Mouse (Mus musculus) kidney, postnatal 4 days (tissue): Measurements from ENCODE around the gene Thoc2.
"Not testable (repeated sequence)": the region's sequence is repeated elsewhere in the genome, so short reads cannot be mapped to it uniquely, and the experiment has no call there.

Experiments
- DNase-seq, 2 experiments: peaks; one replicate each; pipeline ENCODE4 v3.0.0; 2021; ENCODE audit warnings: mixed read lengths in 2 of 2

Gene Thoc2

DNA sequence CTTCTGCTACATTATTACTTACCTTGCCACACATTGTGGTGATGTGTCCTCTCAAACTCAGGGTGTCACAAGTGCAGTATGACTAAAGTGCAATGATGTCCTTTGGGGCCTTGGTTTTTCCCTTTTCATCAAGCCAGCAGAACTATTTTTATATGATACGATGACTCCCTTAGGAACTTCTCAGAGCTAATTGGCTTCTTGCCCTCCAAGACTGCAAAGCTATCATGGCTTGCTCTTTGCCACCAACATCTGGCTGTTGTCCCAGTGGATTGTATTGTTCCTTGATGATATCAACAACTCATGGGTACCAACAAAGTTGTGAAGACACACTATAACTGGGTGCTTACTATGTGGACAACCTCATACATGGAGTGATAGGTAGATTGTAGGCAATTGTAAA is at the start of gene Thoc2:
TSS of gene Thoc2 (minus strand) at position 101 of the 400 bp plus-strand sequence.
- no peak for DNase-seq

DNA sequence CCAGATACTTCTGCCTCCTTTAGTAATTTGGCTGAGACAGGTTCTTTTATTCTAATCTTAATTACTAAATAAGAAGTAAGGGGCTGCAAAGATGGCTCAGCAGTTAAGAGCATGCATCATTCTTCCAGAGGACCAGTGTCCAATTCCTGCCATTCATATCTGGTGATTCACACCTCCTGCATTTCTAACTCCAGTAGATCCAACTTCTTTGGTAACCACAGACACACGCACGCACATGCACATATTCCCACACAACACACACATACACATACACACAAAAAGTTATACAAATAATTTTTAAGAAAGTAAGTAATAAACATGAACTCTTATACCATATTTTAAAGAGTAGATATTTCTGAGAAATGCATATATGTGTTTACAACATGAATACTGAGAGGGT is 49.6 kb upstream of the Thoc2 start:
- no peak for DNase-seq

DNA sequence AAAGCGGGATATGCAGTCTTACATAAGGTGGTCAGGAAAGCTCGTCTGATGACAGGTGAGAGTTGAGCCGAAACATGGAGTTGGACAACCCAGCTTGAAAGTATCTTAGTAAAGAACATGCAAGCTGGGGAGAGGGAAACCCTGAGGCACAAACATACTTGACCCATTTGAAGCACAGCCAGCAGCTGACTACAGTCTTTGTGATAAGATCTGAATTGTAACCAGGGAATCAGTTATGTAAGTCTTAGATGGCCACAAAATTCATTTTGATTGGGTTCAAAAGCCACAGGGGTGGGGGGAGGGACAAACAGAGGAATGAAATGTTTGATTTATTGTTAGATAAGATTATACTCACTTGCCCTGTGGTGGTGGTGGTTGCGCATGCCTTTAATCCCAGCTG is 48.9 kb upstream of the Thoc2 start:
- DNase-seq = no peak

DNA sequence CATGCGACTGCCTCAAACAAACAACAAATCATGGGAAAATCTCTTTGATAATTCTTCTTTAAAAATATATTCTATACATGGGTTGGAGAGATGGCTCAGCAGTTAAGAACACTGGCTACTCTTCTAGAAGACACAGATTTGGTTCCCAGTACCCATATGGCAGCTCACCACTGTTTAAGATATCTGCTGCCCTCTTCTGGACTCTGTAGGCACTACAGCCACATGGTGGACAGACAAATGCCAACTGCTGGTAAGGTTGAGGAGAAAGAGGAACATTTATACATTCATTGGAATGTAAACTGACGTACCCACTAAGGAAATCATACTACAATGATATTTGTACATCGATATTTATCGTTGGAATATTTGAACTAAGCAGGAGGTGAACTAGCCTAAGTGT is 36.7 kb upstream of the Thoc2 start:
- DNase-seq = peak; percentile 5 to 19

DNA sequence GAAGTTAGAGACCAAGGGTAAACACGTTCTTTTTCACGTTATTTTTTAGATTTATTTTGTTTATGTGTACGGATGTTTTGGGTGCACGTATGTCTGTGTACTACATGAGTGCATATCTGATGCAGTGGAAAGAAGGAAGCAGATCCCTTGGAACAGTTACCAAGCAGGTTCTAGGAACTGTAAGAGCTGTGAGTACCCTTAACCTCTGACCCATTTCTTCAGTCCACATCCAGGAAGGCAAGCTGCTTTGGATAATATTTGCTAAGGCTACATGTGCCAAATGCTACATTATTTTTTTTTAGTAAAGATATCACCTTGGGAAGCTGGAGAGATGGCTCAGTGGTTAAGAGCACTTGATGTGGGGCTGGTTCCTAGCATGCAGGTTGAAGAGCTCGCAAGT is 21.4 kb upstream of the Thoc2 start:
- DNase-seq = no peak

DNA sequence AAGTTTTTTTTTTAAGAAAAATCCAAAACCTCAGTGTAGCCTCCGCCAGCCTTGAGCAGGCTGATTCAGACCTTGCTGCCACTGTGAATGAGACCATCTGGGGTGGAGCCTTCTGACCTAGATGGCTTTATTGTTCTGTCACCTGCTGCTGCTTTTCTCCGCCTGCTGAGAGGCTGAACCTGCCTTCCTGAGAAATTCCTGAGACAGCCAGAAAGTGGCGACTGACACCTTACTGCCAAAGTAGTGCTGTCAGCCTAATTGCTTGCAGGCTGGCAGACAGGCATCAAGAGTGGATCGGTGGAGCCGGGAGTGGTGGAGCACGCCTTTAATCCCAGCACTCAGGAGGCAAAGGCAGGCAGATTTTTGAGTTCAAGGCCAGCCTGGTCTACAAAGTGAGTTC is 11.3 kb upstream of the Thoc2 start:
- not testable (repeated sequence) for DNase-seq

DNA sequence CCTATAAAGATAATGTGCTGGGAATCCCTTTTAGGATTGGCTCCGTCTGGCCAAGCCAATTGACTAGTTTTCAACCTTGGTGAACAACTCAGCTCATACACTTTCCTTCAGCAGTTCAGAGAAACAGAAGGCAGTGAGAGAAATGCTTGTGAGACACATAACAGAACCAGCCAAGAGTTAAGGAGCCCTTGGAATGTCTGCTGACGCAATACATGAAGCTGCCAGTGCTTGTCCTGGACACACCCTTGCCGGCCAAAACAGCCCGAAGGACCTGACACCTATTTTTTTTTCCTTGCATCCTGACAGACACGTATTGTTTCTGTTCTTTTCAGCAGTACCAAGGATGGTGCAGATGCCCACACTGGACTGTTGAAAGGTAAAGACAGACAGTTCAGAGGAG is 4.2 kb upstream of the Thoc2 start:
- no peak for DNase-seq

DNA sequence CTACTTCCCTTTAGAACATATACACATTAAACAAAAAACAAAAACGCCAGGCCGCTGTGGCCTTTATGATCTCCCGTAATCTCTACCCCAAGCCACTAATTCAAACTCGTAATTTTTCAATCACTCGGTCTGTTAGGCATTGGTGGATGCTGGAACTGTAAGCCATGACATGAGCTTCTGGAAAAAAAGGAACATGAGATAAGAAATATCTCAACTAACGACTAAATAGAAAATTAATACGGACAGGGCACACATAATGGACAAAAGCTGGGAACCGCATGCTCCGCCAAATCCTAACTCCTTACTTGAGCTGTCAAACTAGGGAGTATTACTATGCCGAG is 8.4 kb downstream of the Thoc2 start:
- no peak for DNase-seq

DNA sequence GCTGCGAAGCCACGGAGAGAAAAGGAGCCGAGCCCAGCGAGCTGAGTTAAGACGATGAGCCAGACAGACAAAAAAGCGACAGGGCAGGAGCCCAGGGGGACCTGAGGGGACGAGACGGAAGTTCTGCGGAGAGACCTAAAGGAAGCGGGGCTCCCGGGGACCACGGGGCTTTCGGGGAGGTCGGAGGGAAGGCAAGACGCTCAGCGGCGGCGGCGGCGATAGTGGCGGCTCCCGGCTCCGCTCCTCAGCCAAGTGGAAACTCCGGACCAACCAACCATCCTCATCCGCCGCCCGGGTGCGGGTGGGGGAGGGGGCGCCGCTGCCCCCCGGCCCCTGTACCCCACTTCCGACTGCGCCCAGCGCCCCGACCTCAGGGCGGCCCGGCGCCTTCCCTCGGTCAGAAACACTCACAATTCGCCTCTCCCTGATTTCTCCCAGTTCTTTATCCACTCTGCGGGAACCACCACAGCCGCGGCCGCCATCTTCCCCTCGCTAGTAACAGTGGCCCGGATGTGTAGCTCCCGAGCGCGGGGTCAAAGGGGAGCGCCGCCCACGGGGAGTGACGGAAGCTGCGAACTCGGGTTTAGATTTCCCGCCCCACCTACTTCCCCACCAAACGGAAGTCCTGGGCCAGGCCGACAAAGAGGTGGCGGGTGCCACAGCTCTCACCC is 8.9 kb downstream of the Thoc2 start:
- peak; percentile 91 to 95 for DNase-seq

DNA sequence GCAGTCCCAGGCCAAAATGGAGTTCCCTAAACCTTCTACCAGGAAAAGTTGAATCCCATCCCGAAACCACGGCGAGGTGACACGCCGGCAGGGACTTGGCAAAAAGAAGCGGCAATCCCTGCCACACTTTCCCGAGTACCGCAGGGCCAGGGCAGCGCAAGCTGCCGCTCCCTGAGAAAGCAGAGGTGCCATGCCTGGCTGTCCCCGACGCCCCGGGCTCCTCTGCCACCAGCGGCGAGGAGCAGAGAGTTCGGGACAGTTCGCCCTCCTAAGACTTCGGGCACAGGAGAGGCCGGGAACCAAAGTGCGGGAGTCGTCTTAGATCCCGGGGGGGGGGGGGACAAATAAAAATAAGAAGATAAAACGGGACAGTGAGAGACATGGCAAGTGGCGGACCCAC is 9.5 kb downstream of the Thoc2 start:
- peak; percentile 24 to 51 for DNase-seq

DNA sequence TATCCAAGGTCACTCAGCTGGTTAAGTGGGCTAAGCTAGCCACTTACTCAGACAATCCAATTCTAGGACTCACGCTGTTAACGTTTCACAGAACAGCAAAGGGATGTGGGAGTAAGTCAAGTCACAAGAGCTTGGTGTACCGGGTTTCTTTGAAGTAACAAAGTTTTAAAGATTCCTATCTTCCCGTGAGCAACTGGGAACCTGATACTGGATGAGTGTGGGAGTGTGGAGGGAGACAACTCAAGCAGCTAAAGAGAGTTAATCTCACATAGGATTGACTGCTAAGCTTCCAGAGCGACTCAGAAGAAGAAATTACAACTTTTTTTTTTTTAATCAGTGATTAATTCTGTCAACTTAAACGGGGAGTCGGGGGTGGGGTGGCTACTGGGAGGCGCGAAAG is 10.0 kb downstream of the Thoc2 start:
- DNase-seq = no peak

DNA sequence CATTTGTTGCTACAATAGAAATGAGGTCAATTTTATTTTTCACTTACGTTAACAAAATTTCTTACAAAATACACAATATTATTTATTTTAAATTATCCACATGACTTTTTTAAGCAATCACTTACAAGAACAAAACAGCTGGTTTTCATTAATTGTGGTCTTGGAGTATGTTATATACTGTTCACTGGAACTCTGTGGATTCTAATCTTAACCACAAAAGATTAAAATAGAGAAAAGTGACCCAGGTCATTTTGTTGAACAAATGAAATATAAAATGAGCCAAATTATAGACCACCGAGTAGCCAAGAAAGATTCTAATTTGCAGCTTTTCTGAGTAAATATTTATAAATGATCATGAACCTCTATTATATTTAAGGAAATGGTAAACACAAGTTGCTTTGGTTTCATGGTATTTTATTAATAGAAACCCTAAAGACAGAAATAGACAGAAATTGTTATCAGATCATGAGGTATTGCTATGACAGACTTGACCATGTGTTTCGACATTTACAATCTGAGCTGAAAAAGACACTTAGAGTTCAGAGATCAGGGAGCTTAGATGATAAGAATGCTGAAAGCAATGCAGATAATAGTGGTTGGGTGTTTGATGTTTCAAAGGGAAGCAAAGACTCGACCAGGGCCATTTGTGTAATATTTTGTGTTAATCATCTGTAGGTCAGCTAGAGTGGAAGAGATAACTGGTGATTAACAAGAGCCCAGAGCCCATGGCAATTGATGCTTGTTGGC is 35.5 kb downstream of the Thoc2 start:
- no peak for DNase-seq

DNA sequence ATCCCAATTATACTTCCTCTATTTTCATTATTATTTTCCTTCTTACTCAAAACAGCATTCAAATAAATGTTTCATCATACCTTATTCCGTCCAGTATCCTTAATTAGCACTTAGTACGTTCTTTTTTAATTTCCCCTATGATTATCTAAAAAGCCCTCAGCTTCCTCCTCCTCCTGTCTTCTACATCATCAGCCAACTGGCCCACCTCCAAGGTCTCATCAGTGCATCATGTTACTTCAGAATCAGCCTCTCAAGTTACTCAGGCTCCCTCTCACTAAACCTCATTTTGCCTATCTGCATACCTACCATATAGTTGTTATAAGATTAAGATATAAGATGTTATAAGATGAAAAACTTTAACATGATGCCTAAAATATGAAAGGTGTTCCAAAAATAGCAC is 43.9 kb downstream of the Thoc2 start:
- DNase-seq = no peak

DNA sequence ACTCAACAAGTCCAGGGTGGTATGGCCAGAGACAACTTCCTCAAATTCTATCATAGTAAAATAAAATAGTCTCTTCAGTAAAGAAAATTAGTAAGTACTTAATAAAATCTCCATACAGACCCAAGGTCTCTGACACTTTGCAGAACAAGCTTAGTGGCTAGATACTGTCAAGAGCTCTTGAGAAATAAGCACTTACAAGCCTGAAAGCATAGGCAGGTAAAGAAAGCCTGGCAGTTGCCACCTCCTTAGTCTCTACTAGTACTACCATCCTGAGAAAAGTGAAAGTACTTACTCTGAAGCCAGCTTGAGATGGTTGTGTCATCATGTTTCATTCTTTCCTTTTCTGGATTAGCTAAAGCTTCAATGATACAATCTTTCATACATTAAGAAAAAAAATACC is 82.7 kb downstream of the Thoc2 start:
- DNase-seq = no peak

DNA sequence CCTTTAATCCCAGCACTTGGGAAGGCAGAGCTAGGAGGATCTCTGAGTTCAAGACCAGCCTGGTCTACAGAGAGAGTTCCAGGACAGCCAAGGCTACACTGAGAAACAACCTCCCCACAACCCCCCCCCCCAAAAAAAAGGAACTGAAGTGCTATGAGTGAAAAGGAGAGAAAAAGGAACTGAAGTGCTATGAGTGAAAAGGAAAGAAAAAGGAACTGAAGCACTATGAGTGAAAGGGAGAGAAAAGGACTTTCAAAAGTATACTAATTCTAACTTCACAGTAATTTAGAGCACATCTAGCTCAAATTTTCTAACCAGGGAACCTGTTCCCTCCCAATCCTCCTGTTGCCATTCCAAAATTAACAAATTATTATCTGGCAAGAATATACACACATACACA is 114.9 kb downstream of the Thoc2 start:
- DNase-seq = no peak

DNA sequence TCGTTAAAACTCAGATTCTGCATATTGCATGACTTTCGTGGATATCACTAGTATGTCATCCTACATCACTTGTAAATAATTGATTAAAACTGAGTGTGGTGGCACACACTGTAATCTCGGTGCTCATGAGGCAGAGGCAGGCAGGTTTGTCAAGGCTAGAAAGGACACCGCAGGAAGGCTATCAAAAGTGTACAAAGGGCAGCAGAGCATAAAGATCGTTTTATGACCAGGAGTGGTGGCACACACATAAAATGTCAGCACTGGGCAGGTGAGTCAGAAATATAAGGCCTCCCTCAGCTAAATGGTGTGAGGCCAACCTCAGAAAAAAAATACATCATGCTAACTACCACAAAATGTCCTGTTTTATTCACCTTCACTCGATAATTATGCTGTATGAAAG is 127.2 kb downstream of the Thoc2 start:
- no peak for DNase-seq
